Mouse (Mus musculus): ENCODE data around the gene Bsx. TPM values are rescaled to one million over a fixed set of nuclear protein-coding genes. Genes with fewer than 3 reads are reported as not detected.

The Bsx gene
- polyA plus RNA-seq, 1 experiment from 2014 or later: not detected

- Histone ChIP-seq H3K9me3 (ENCODE audit: control insufficient read depth, low read length) (no peaks in the 10 kb centered on the region), H3K27me3 (ENCODE audit: control insufficient read depth, insufficient read depth, low read length) (no peaks in the 10 kb centered on the region), H3K4me3 (ENCODE audit: low read depth, low read length) (no peak overlapping the region), H3K36me3 (ENCODE audit: control insufficient read depth, insufficient read depth, low read length) (no peaks in the 10 kb centered on the region), H3K4me2 (ENCODE audit: low read depth, low read length) (no peak overlapping the region), H3K27ac (ENCODE audit: low read depth, low read length) (no peak overlapping the region), H3K9ac (replicated peaks; ENCODE audit: low read depth, low read length) (no peak overlapping the region), H3K4me1 (ENCODE audit: control insufficient read depth, insufficient read depth, low read length) (no peaks in the 10 kb centered on the region)
- no peak for ATAC-seq (ENCODE audit: low read depth)
- WGBS: 41% methylated on average over 12 of the region's 12 CpGs
These were observed 44.1 kb downstream of the Bsx start for GRCm38 (mm10) chr9:40917871-40918613.

DNA sequence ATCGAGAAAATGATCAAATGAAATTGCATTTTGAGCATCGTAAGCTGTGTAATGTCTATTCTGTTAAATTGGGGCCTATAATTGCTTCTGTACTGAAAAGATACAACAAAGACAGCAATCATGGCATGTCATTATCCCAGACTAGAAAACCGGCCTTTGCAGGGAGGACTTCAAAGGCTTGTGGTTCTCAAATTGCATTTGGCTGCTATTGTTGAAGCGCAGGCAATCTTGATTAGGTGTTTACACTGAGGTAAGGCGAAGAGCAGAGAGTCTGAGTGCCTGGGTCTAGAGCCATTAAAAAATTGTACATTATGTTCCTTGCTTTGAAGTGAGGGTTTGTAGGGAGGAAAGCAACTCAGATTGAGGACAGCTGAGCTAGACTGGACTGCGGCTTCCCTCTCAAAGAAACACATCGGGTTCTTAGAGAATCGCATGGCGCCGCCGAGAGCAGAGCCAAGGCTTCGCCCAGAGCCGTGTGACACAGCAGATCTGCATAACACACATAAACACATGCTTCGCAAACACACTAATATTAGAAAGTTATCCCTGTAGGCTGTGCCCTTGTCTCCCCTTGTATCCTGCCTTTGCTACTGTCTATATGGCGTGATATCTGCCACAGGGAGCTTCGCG, 53.5 kb downstream of the Bsx start:
- 64% methylated on average over 17 of the region's 17 CpGs for WGBS
- no peak for ATAC-seq (ENCODE audit: low read depth)
- Histone ChIP-seq H3K4me3 (ENCODE audit: low read depth, low read length) (no peak overlapping the region), H3K4me2 (ENCODE audit: low read depth, low read length) (no peak overlapping the region), H3K27me3 (ENCODE audit: control insufficient read depth, insufficient read depth, low read length) (no peaks in the 10 kb centered on the region), H3K9ac (replicated peaks; ENCODE audit: low read depth, low read length) (no peak overlapping the region), H3K9me3 (ENCODE audit: control insufficient read depth, low read length) (no peaks in the 10 kb centered on the region), H3K36me3 (ENCODE audit: control insufficient read depth, insufficient read depth, low read length) (no peaks in the 10 kb centered on the region), H3K27ac (ENCODE audit: low read depth, low read length) (no peak overlapping the region), H3K4me1 (ENCODE audit: control insufficient read depth, insufficient read depth, low read length) (no peaks in the 10 kb centered on the region)

Other genes starting within 250 kb of the Bsx start
- not detected in 2 replicates for gene Gm21915, start 203.5 kb upstream of the Bsx start, polyA plus RNA-seq (2014; fragmentation: Nextera tagmentation; extraction: Ambion mirVana)
- gene Clmp, start 188.2 kb upstream of the Bsx start, polyA plus RNA-seq (2014; fragmentation: Nextera tagmentation; extraction: Ambion mirVana): 59.2 and 62.0 TPM in 2 replicates
- 2,884 and 3,125 TPM in 2 replicates for gene Hspa8, start 73.1 kb upstream of the Bsx start, polyA plus RNA-seq (2014; fragmentation: Nextera tagmentation; extraction: Ambion mirVana)
- gene Jhy, start 90.0 kb downstream of the Bsx start, polyA plus RNA-seq (2014; fragmentation: Nextera tagmentation; extraction: Ambion mirVana): 1.8 and 2.3 TPM in 2 replicates
- gene Crtam, start 130.5 kb downstream of the Bsx start, polyA plus RNA-seq (2014; fragmentation: Nextera tagmentation; extraction: Ambion mirVana): 0.21 TPM in 1 of 2 replicates, not detected in the other